Mouse (Mus musculus): ENCODE measurements around the gene Sun2.

Gene Sun2

DNA sequence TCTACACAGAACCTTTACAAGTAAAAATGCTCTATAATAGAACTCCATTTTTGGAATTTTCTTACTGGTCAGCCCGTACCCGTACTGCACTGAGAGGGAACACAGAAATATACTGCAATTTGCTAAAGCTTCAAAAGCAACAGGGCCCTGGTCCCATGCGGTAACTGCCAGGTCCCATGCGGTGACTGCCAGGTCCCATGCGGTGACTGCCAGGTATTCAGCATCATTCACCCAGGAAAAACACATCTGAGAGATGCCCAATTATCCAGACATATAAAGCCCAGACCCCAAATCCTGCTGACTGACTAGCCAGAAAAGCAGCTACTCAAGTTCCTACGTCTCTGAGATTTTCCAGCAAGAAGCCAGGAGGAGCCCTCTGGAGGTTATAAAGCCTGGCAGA lies 57.7 kb downstream of the Sun2 start:
- DNase-seq: no peak

DNA sequence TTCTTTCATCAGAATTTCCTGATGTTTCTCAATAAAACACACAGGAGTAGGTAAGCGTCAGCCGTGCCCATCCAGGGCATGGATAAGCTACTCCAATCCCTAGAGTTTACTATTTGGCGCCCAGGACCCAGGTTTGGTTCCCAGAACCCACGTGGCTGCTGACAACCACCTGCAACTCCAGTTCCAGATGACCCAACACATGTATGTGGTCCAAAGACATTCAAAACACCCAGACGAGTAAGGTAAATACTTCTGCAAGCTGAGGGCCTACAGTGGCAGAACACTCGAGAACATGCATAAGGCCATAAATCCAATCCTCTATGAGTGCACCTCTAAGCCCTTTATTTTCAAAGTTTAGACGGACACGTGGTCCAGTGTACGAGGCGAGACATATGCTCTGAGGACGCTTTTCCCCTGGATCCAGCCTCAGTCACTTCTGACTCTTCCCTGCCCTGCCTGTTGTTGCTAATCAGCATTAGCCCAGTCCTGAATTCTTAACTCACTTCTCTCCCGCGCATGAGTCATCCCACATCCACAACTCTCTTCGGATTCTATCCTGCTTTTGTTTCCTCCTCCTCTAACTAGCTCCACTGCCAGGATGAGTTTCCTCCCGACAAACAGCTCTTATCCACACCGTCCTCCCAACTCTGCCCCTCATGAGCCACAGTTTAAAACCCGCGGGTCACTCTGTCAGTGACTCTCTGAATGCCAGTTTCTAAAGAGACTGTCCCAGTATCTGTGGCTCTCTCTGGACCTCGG lies 58.5 kb downstream of the Sun2 start:
- DNase-seq: no peak

DNA sequence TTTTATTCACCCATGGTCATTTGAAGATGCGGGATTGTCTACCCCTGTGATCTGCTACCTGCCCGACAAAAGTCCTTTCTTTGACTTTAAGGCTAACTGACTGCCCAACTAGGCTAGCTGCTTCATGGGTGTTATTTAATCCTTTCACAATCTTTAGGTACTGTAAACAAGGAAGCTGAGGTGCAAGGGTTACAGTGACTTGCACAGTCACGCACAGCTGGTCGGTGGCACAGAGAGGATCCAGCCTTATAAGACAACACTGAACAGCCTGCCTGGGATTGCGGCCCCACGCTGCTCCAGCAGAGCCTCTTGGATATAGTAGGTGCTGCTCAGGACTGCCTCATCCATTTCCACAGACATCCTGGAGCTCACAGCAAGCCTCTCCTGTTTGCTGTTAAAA lies 59.2 kb downstream of the Sun2 start:
- peak in 1 of 2 experiments; percentile 52 for DNase-seq

DNA sequence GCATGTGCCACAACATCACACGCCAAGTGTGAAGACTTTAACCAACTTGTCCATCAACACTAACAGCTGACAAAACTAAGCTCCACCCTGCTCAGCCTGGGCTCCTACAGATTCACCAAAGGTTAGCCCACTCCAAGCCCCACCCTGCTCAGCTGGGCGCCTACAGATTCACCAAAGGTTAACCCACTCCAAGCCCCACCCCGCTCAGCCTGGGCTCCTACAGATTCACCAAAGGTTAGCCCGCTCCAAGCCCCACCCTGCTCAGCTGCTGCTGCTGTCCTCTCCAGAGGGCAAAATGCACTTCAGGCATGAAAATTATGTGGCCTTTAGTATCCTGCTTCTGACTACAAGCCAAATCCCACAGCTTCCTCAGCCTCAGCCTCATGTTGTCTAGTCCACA lies 60.4 kb downstream of the Sun2 start:
- peak; percentile 53 to 59 for DNase-seq

DNA sequence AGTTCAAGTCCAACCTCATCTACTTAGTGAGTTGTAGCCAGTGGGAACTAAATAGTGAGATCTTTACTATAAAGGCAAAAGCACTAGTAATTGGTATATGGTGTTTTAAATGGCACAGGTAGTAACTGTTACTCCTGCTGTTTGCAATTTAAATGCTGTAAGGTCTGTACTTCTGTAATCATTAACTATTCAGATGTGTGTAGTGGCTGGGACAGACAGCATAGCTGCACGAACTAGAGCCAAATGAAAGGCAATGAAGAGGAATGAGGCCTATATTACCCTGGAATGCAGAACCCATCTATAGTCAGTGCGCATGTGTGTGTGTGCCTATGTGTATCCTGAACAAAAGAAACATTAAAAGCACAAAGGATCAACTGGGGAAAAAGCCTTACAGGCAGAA lies 64.4 kb downstream of the Sun2 start:
- no peak for DNase-seq
